Mouse (Mus musculus) lung, postnatal 0 days (tissue): ENCODE measurements around the gene Acaa1b.

ENCODE experiments used
- CTCF ChIP-seq: IDR thresholded peaks from 2 replicates; pipeline ENCODE4 v1.5.1; 2016; ENCODE audit warnings: antibody characterized with exemption, mild to moderate bottlenecking
- EP300 ChIP-seq: IDR thresholded peaks from 2 replicates; pipeline ENCODE4 v1.6.1; 2016; ENCODE audit warnings: antibody characterized with exemption, mild to moderate bottlenecking, control low read depth

GRCm38 (mm10) chr9:119151751-119152150, 5.1 kb downstream of the Acaa1b start:
- TF ChIP-seq CTCF: no peak
- no peak for TF ChIP-seq EP300
